Mouse (Mus musculus) lung, adult 18-20 months (tissue): ENCODE measurements around the gene Mvd.

ENCODE experiments used
- DNase-seq, 2 experiments: peaks; one replicate each; pipeline ENCODE4 v3.0.0; 2022; ENCODE audit warnings: mixed read lengths in 2 of 2

The Mvd gene

DNA sequence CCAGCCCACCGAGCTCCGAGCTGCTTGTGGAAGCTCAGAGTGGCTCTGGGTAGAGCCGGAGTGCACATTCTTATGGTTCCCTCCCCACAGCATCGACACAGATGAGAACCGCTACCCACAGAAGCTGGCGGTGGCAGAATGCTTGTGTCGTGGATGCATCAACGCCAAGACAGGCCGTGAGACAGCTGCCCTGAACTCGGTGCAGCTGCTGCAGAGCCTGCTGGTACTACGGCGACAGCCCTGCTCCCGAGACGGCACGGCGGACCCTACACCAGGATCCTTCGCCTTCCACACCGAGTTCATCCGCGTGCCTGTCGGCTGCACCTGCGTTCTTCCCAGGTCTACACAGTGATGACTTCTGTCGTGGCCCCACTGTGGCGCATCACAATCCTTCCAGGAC lies 20.0 kb downstream of the Mvd start:
- no peak for DNase-seq

DNA sequence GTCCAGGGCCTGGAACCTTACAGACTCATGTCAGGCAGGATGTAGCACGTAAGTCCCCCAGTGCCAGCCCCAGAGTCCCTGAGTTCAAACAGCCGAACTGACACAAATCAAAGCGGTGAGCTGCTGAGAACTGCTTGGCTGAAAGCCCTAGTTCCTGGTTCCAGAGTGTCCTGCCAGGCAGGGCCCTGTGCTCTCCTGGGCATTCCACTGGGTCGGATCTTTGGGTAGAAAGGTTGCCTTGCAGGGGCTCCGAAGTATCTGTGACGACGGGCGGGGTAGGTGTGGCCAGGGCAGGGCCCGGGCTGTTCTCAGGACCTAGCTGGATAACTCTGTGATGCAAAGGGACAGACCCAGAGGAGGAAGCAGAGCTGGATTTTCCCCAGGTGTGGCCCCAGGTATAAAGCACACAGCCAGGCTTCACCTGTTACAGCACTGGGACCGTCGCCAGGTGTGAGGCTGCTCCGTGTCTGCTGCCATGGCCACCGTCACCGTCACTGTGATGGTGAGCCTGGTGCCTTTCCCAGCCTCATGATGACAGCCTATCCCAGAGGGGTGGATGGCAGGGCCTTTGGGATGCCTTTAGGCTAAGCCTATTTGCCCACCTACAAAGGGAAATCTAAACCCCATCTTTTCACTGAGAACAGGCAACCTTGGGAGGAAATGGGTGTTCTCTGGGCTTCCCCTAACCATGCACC lies 21.7 kb downstream of the Mvd start, which contains the start of gene Il17c:
Gene Il17c, plus strand, starts transcription at position 645 of the 695 bp plus-strand sequence.
- DNase-seq, result peak in 1 of 2 experiments; percentile 51

DNA sequence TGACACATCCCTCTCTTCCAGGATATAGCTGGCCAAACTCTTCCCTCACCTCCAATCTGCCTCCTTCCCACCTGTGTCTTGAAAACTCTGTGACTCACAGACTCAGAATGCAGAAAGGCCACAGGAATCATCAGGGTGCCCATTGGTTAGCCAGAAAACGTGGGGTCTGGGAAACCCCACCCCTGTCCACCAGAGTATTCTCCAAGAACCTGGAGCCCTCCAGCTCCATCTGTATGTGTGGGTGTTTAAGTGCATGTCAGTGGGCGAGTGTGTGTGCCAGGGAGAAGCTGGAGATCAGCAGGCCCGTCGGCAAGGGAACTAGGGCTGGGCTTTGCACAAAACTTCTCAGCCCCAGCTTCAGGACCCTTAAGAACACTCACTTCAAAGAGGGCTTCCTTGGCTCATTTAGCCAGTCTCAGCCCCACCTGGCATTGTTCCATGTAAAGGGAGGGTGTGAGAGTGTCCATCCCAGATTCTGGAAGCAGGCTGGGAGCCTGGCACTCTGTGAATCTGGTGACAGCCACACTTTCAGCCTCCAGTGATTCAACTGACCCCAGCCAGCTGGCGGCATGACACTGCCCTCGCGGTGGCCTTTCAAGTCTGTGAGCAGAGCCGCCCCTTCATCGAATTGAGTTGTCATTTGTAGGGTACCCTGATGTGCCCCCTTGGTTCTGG lies 23.2 kb downstream of the Mvd start:
- no peak for DNase-seq

DNA sequence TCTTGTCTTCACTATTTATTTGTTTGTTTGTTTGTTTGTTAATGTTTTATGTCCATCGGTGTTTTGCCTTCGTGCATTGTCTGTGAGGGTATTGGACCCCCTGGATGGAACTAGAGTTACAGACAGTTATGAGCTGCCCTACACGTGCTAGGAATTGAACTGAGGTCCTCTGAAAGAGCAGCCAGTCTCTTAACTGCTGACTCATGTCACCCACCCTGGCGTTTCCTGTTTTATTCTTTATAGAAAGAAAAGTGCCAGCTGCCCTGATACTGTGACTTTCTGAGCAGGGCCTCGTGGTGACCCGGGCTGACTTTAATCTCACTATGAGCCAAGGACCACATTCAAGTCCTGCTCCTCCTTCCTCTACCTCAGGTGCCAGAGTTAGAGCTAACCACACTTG lies 27.7 kb downstream of the Mvd start:
- DNase-seq, result no peak

DNA sequence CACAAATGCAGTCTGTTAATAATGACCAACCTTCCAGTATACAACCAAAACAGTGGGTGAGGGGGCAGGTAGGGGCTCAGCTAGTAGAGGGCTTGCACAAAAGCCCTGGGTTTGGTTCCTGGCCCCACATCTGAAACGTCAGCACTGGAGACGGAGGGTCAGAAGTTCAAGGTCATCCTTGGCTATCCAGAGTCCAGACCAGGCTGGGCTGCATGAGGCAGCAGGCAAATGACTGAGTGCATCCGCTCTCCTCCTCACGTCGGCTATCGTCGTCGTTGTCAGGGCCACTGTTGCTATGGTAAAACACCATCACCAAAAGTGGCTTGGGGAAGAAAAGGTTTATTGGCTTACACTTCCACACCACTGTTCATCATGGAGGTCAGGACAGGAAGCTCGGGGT lies 28.9 kb downstream of the Mvd start:
- DNase-seq, result no peak

DNA sequence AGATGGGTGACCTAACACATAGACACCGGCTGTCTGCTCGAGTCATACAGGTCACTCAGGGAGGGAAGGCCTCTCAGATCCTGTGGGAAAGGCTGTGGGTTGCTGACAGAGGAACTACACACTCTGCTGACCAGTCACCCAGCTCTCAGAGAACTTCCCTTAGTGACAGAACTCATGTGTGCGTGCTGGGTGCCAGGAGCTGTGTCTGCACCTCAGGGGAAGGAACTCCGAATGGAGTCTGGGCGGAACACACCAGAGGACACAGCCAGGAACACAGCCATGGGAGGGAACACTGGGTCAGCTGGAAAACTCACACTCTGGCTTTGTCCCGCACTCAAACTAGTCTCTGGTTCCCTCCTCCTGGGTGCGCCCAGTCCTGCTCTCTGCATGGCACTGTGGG lies 35.5 kb downstream of the Mvd start:
- DNase-seq, result no peak

DNA sequence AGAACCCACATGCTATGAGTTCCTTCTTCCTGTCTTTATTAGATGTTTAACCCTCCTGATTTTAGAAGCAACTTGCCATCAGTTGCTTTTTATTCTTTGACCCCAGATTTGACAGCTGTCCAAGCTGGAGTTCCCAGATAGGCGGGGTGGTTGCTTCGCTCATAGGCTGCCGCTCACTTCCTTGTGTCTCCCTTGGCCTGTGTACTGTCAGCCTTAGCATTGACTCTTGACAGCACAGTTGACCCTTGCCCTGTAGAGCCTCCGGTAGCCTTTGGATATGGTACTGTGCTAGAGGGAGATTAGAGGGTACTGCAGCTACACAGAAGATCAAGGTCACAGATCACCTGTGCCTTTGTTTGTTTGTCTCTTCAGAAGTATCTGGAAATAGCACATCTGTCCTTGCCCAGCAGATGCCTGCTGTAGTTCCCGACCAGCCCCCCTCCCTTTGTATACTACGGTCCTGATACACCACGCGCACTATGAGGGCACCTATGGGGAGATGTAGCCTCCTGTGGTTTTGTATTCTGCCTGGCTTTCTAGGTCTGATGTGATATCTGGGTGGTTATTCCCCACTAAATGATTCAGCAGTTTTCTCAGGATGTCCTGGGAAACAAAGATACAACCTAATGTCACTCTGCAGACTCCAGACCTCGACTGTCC lies 37.9 kb downstream of the Mvd start:
- DNase-seq, result no peak

DNA sequence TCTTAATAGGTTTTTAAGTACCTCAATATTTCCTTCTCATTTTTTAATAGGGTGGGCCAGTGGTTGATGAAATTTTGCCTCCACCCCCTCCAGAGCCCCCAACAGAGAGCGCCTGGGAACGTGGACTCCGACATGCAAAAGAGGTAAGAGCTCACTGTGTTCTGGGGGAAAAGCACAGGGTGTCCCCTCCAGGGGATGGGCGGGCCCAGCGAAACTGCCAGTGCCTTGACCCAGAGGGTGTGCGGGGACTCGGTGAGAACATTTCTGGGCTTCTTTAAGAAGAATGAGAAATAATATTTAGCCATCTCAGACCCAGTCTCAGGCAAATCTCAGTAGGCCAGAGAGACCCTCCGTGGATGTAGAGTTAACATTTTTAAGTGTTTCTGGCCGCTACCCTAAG lies 45.0 kb downstream of the Mvd start:
- DNase-seq, result no peak

DNA sequence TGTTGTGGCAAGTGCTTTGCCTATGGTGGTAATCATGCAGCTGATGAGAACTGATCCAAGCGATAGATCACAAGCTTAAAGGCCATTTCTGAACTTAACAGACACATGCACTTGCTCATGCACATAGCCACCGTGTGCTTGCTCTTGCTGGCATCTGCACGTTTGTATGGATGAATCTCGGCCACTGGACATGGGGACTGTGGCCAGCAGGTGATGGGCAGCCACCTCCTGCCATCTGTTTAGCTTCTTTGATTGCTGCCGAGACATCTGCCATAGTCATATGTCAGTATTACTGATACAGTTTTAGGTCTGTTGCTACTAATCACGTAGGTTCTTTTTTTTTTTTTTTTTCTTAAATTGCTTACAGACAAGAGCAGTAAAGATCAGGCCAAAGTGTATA lies 47.9 kb downstream of the Mvd start:
- DNase-seq, result no peak

DNA sequence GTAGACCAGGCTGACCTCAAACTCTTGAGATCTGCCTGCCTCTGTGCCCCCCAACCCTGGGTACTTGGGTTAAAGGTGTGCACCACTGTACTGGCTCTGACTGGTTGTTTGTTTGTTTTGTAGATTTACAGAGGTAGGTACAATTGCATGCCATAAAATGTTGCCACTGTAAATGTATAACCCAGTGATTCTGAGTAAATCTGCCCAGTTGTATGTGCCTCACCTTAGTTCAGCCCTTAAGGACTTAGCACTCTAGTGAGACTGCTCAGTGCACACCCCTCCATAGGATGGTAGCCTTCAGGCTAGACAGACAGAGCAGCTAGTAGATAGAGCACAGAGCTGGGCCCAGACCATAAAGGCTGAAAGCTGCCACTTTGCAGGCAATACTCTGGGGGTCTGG lies 49.5 kb downstream of the Mvd start:
- DNase-seq, result no peak

DNA sequence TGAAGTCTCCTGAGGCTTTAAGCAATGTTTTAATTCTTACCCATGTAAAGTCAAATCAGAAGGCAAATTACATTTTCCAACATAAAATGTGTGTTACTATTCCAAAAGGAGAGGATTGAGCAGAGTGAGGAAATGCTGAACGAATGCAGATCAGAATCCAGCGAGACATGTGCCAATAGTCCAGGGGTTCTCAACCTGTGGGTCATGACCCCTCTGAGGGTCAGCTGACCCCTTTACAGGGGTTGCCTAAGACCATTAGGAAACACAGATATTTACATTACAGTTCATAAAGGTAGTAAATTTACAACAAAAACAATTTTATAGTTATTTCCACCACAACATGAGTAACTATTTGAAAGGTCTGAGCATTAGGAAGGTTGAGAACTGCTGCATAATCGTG lies 52.5 kb downstream of the Mvd start:
- no peak for DNase-seq

DNA sequence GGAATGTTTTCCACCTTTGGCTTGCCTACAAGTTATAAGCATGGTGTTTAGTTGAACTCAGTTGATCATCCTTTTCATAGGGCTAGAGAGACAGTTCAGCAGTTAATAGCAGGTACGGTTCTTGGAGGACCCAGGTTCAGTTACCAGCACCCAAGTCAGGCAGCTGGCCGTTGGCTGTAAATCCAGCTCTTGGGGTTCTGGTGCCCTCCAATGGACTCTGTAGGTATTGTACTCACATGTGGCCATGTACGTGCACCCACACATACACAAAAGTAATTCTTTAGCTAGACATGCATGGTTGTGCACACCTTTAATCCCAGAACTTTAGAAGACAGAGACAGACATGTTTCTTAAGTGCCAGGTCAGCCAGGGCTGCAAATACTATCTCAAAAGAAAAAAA lies 53.9 kb downstream of the Mvd start:
- no peak for DNase-seq
